Mouse (Mus musculus) embryonic facial prominence, embryonic 12.5 days (tissue): Measurements from ENCODE around the gene Mobp. TPM values are rescaled to one million over a fixed set of nuclear protein-coding genes. Genes with fewer than 3 reads are reported as not detected.

Source experiments
- polyA plus RNA-seq: library from polyadenylated mRNA; unstranded; fragments of >200 nt; fragmentation: Nextera tagmentation; extraction: Ambion mirVana; gene quantifications from 2 replicates; pipeline ENCODE4 v1.2.1, GENCODE M21; 2016

The Mobp gene
- polyA plus RNA-seq, 1 experiment from 2014 or later = 0.37 TPM

Other genes starting within 250 kb of the Mobp start
- 27.0 and 28.8 TPM in 2 replicates for gene Gorasp1, start 212.1 kb upstream of the Mobp start, polyA plus RNA-seq
- gene Ttc21a, start 212.1 kb upstream of the Mobp start, polyA plus RNA-seq = 0.23 and 0.37 TPM in 2 replicates
- gene Csrnp1, start 165.0 kb upstream of the Mobp start, polyA plus RNA-seq = 3.4 and 4.6 TPM in 2 replicates
- gene Xirp1, start 126.1 kb upstream of the Mobp start, polyA plus RNA-seq = 0.33 and 0.37 TPM in 2 replicates
- gene Cx3cr1, start 79.8 kb upstream of the Mobp start, polyA plus RNA-seq = 7.5 and 8.0 TPM in 2 replicates
- gene Ccr8, start 57.6 kb upstream of the Mobp start, polyA plus RNA-seq = 0.23 TPM in 1 of 2 replicates, not detected in the other
- 39.0 and 40.4 TPM in 2 replicates for gene Slc25a38, start 39.3 kb upstream of the Mobp start, polyA plus RNA-seq
- gene Rpsa, start 22.0 kb upstream of the Mobp start, polyA plus RNA-seq = 1,158 and 1,181 TPM in 2 replicates
- gene Myrip, start 151.8 kb downstream of the Mobp start, polyA plus RNA-seq = 0.47 and 0.83 TPM in 2 replicates